Mouse (Mus musculus): ENCODE data around the gene Agbl1. TPM values are rescaled to one million over a fixed set of nuclear protein-coding genes. Genes with fewer than 3 reads are reported as not detected.
"Not testable (repeated sequence)": the region's sequence is repeated elsewhere in the genome, so short reads cannot be mapped to it uniquely, and the experiment has no call there.

The Agbl1 gene
- polyA plus RNA-seq, 1 experiment from 2014 or later = 0.09 TPM

GRCm38 (mm10) chr7:76547313-76547712 lies 317.6 kb downstream of the Agbl1 start:
- DNase-seq (ENCODE audit: low spot score) = no peak
- no peak overlapping the region for H3K4me3 ChIP-seq
- no peaks in the 10 kb centered on the region for H3K27me3 ChIP-seq (ENCODE audit: insufficient read depth, poor library complexity, severe bottlenecking)
- no peaks in the 10 kb centered on the region for H3K4me1 ChIP-seq
- H3K36me3 ChIP-seq = no peaks in the 10 kb centered on the region
- H3K27ac ChIP-seq = no peak overlapping the region
- H3K9me3 ChIP-seq = no peaks in the 10 kb centered on the region

- H3K9me3 ChIP-seq = no peaks in the 10 kb centered on the region
- no peaks in the 10 kb centered on the region for H3K4me1 ChIP-seq
- H3K27me3 ChIP-seq (ENCODE audit: insufficient read depth, poor library complexity, severe bottlenecking) = no peaks in the 10 kb centered on the region
- no peak for DNase-seq (ENCODE audit: low spot score)
- no peak overlapping the region for H3K4me3 ChIP-seq
- 89% methylated on average over 3 of the region's 3 CpGs for WGBS
- H3K27ac ChIP-seq = no peak overlapping the region
- no peaks in the 10 kb centered on the region for H3K36me3 ChIP-seq
Observed at GRCm38 (mm10) chr7:76551860-76552259, 322.2 kb downstream of the Agbl1 start.

GRCm38 (mm10) chr7:76560564-76561258 lies 331.0 kb downstream of the Agbl1 start:
- no peaks in the 10 kb centered on the region for H3K4me1 ChIP-seq
- no peaks in the 10 kb centered on the region for H3K9me3 ChIP-seq
- no peak overlapping the region for H3K27ac ChIP-seq
- DNase-seq (ENCODE audit: low spot score) = no peak
- no peaks in the 10 kb centered on the region for H3K36me3 ChIP-seq
- no peak overlapping the region for H3K4me3 ChIP-seq
- no peaks in the 10 kb centered on the region for H3K27me3 ChIP-seq (ENCODE audit: insufficient read depth, poor library complexity, severe bottlenecking)

- DNase-seq (ENCODE audit: low spot score) = no peak
- Histone ChIP-seq H3K27ac (no peak overlapping the region), H3K4me3 (no peak overlapping the region), H3K27me3 (ENCODE audit: insufficient read depth, poor library complexity, severe bottlenecking) (no peaks in the 10 kb centered on the region), H3K36me3 (no peaks in the 10 kb centered on the region), H3K9me3 (no peaks in the 10 kb centered on the region), H3K4me1 (no peaks in the 10 kb centered on the region)
- 86% methylated on average over 4 of the region's 4 CpGs for WGBS
Observed at GRCm38 (mm10) chr7:76562506-76562905, 332.8 kb downstream of the Agbl1 start.

- Histone ChIP-seq H3K4me1 (no peaks in the 10 kb centered on the region), H3K4me3 (no peak overlapping the region), H3K9me3 (no peaks in the 10 kb centered on the region), H3K27ac (no peak overlapping the region), H3K36me3 (no peaks in the 10 kb centered on the region), H3K27me3 (ENCODE audit: insufficient read depth, poor library complexity, severe bottlenecking) (no peaks in the 10 kb centered on the region)
- no peak for DNase-seq (ENCODE audit: low spot score)
- 43% methylated on average over 5 of the region's 5 CpGs for WGBS
Observed at GRCm38 (mm10) chr7:76594566-76595079, 364.9 kb downstream of the Agbl1 start.

GRCm38 (mm10) chr7:76597812-76598211 lies 368.1 kb downstream of the Agbl1 start:
- H3K36me3 ChIP-seq = no peaks in the 10 kb centered on the region

GRCm38 (mm10) chr7:76600050-76600690 lies 370.5 kb downstream of the Agbl1 start:
- H3K36me3 ChIP-seq = no peaks in the 10 kb centered on the region
- H3K4me1 ChIP-seq = no peaks in the 10 kb centered on the region
- WGBS = 81% methylated on average over 2 of the region's 2 CpGs
- H3K27me3 ChIP-seq (ENCODE audit: insufficient read depth, poor library complexity, severe bottlenecking) = no peaks in the 10 kb centered on the region
- H3K27ac ChIP-seq = no peak overlapping the region
- H3K9me3 ChIP-seq = no peaks in the 10 kb centered on the region
- no peak for DNase-seq (ENCODE audit: low spot score)
- H3K4me3 ChIP-seq = no peak overlapping the region

More at GRCm38 (mm10) chr7:76597812-76598211, 368.1 kb downstream of the Agbl1 start:
- H3K27ac ChIP-seq = no peak overlapping the region
- DNase-seq (ENCODE audit: low spot score) = no peak
- H3K4me1 ChIP-seq = no peaks in the 10 kb centered on the region
- WGBS = 70% methylated on average over 2 of the region's 2 CpGs
- H3K27me3 ChIP-seq (ENCODE audit: insufficient read depth, poor library complexity, severe bottlenecking) = no peaks in the 10 kb centered on the region
- H3K9me3 ChIP-seq = no peaks in the 10 kb centered on the region
- H3K4me3 ChIP-seq = no peak overlapping the region

GRCm38 (mm10) chr7:76629528-76629927 lies 399.8 kb downstream of the Agbl1 start:
- Histone ChIP-seq H3K36me3 (no peaks in the 10 kb centered on the region), H3K4me1 (no peaks in the 10 kb centered on the region), H3K27ac (no peak overlapping the region), H3K4me3 (no peak overlapping the region), H3K9me3 (no peaks in the 10 kb centered on the region), H3K27me3 (ENCODE audit: insufficient read depth, poor library complexity, severe bottlenecking) (no peaks in the 10 kb centered on the region)
- no peak for DNase-seq (ENCODE audit: low spot score)

- H3K27ac ChIP-seq = no peak overlapping the region
- WGBS = 83% methylated on average over 4 of the region's 4 CpGs
- no peaks in the 10 kb centered on the region for H3K4me1 ChIP-seq
- no peaks in the 10 kb centered on the region for H3K9me3 ChIP-seq
- no peaks in the 10 kb centered on the region for H3K27me3 ChIP-seq (ENCODE audit: insufficient read depth, poor library complexity, severe bottlenecking)
- DNase-seq (ENCODE audit: low spot score) = no peak
- H3K36me3 ChIP-seq = no peaks in the 10 kb centered on the region
- no peak overlapping the region for H3K4me3 ChIP-seq
Observed at GRCm38 (mm10) chr7:76650984-76651383, 421.3 kb downstream of the Agbl1 start.

GRCm38 (mm10) chr7:76661072-76661471 lies 431.4 kb downstream of the Agbl1 start:
- H3K4me1 ChIP-seq = no peaks in the 10 kb centered on the region
- H3K36me3 ChIP-seq = no peaks in the 10 kb centered on the region
- H3K4me3 ChIP-seq = no peak overlapping the region
- WGBS = 75% methylated on average over 5 of the region's 5 CpGs
- no peak overlapping the region for H3K27ac ChIP-seq
- H3K27me3 ChIP-seq (ENCODE audit: insufficient read depth, poor library complexity, severe bottlenecking) = no peaks in the 10 kb centered on the region
- H3K9me3 ChIP-seq = no peaks in the 10 kb centered on the region
- DNase-seq (ENCODE audit: low spot score) = no peak

GRCm38 (mm10) chr7:76674856-76675255 lies 445.2 kb downstream of the Agbl1 start:
- Histone ChIP-seq H3K4me1 (no peaks in the 10 kb centered on the region), H3K27me3 (ENCODE audit: insufficient read depth, poor library complexity, severe bottlenecking) (no peaks in the 10 kb centered on the region), H3K27ac (no peak overlapping the region), H3K9me3 (no peaks in the 10 kb centered on the region), H3K4me3 (no peak overlapping the region), H3K36me3 (no peaks in the 10 kb centered on the region)
- no peak for DNase-seq (ENCODE audit: low spot score)
- 74% methylated on average over 3 of the region's 3 CpGs for WGBS

GRCm38 (mm10) chr7:76701224-76701623 lies 471.5 kb downstream of the Agbl1 start:
- Histone ChIP-seq H3K27ac (no peak overlapping the region), H3K27me3 (ENCODE audit: insufficient read depth, poor library complexity, severe bottlenecking) (no peaks in the 10 kb centered on the region), H3K4me3 (no peak overlapping the region), H3K9me3 (no peaks in the 10 kb centered on the region), H3K36me3 (no peaks in the 10 kb centered on the region), H3K4me1 (no peaks in the 10 kb centered on the region)
- WGBS = 65% methylated on average over 1 of the region's 1 CpGs
- DNase-seq (ENCODE audit: low spot score) = no peak

GRCm38 (mm10) chr7:76732220-76732619 lies 502.5 kb downstream of the Agbl1 start:
- DNase-seq (ENCODE audit: low spot score); H3K4me1 ChIP-seq; H3K27ac ChIP-seq; H3K36me3 ChIP-seq; H3K4me3 ChIP-seq; H3K9me3 ChIP-seq; H3K27me3 ChIP-seq (ENCODE audit: insufficient read depth, poor library complexity, severe bottlenecking): not testable (repeated sequence)
- WGBS = 87% methylated on average over 7 of the region's 7 CpGs

All from heart, embryonic 10.5 days (tissue).